Mouse (Mus musculus) skeletal muscle tissue, postnatal 0 days (tissue): Measurements from ENCODE around the gene Cyp2w1. TPM values are rescaled to one million over a fixed set of nuclear protein-coding genes. Genes with fewer than 3 reads are reported as not detected.

Source experiments
- microRNA counts: library from miRNA; unstranded; fragments of <30 nt; microRNA quantifications from one replicate; lab custom pipeline; 2015
- microRNA-seq, 2 experiments: library from miRNA; unstranded; fragments of <30 nt; microRNA quantifications; one replicate each; pipeline ENCODE4; 2016
- polyA plus RNA-seq: library from polyadenylated mRNA; unstranded; fragments of >200 nt; fragmentation: Nextera tagmentation; extraction: Ambion mirVana; gene quantifications from 2 replicates; pipeline ENCODE4 v1.2.1, GENCODE M21; 2015

Gene Cyp2w1
- polyA plus RNA-seq = 0.51 TPM in 1 of 2 replicates, not detected in the other

DNA sequence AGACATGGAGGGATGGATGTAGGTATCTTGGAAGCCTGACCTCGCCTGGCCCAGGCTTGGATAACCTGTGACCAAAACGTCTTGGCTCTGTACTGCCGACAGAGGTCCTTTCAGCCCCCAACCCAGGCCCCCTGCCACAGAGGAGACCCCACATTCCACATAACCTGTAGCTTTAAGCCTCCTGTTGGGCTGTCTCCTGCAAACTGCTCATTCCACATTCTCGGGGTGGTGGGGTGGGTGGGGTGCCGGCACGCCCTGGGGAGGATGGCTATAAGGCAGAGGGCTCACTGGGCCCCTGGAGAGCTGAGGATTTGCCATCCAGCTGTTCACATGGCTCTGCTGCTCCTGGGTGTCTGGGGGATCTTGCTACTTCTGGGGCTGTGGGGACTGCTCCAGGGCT is at the start of gene Cyp2w1:
Cyp2w1 (plus strand) TSS at position 301 of the 400 bp plus-strand sequence.

DNA sequence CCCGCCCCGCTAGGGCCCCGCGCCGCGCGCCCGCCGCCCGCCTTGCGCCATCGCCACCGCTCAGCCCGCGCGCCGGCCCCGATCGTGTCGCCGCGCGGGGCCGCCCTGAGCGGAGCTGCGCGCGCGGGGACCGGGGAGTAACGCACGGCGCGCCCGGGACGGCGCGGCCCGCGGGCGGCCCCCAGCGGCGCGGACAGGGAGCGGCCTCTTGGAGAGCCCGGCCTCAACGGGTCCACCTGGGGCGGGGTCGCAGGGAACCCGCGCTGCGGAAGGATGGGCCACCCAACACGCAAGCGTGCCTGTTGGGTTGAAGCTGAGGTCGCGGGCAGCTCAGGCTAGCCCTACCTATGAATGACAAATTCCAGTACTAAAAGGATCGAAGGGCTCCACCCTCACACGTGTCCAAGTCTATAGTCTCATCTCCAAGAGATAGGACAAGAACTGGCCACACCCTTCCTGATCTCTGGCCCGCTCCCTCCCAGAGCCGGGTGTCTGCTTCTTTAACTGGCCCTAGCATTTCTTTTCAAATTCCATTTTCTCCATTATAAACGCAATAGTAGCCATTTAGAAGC is 26.9 kb upstream of the Cyp2w1 start, which contains the start of gene Adap1:
Adap1 (minus strand) TSS at position 228 of the 572 bp plus-strand sequence.

DNA sequence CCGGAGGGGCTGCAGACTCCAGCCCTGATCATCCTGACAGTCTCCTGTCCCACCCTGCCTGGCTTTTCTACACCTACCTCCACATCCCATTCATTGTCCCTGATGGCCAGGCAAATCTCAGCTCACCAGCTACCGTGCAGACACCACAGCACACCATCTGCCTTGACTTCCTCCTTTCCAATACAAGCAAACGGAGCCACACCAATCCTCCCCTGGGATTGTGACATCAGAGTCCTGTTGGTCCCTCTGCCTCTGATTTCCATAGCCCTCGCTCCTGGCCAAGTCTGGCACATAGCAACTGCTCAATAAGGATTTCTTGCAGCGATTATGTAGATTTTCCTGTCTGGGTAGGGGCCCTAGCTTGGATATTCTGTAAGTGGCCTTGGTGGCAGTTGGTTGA is 1.3 kb upstream of the Cyp2w1 start, which contains the start of gene Cox19:
Cox19 (minus strand) TSS at position 285 of the 400 bp plus-strand sequence.

DNA sequence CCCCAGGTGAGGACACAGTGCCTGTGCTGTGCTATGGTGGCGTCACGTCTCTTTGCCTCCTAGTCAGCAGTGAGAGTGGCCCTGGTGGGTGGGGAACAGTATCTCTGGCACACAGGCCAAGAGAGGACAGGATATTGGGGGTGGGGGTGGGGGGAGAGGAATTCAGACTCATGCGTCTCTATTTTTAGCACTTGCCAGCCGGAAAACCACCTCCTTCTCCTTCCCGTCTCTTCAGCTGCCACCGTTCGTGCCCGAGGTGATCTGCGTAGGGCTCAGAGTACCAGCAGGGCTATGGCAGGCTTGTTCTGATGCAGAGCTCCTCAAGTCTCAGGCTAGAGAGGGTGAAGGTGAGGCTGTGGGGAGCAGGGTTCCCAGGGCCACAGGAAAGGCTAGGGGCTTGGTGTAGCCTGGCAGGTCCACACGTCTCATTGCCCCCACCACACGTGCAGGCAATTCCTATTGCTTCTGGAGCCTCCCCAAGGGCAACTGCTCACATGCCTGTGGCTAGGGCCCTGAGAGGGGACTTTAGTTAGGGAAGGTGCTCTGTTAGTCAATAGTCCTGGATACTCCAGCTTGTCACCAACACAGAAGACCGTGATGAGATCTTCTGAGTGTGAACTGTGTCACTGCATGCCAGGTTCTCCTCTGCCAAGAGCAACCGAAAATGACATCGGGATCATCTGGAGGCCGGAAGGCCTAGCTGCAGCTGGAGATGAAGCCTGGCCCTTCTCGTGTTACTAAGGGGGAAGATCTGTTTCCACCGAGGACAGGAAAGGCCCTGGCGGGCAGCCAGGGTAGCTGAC is 25.3 kb downstream of the Cyp2w1 start, which contains the start of gene Gpr146:
Gpr146 (plus strand) TSS at position 230 of the 803 bp plus-strand sequence.

DNA sequence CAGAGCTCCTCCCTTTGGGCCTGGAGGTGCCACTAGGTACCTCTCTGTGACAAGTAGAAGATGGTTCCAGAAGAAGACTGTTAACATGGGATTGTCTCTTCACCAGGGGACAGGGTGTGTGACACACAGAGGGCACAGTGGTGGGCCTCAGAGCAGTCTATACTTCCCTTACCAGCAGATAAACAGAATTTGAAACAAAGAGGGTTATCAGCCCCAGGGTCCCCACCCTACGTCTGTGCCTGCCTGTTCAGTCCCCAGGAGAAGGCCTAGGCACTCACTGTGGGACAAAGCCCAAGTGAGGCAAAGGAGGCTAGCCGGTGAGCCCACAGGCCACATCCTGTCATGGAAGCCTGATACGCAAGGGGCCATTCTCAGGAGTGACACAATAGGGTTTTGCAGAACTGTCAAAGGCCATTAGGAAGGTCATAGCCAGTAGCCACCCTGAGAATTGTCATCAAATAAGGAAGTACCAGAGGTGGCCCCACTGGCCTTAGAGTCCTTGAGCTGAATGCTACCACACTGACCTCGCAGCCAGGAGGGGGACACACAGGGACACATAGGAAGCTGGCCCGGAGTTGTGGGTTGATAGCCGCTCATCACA is 52.5 kb downstream of the Cyp2w1 start, which contains the start of gene C130050O18Rik:
C130050O18Rik (plus strand) TSS at position 480 of the 601 bp plus-strand sequence.

MicroRNAs within 50 kb of the gene (microRNA counts, 519-probe panel; counts per million panel counts)
- 296 counts per million, percentile 58 among the panel's probes with 10 or more counts for microRNA mmu-miR-339-3p (lab: Ali Mortazavi, UCI)
- 296 counts per million, percentile 58 among the panel's probes with 10 or more counts for microRNA mmu-miR-339-5p (lab: Ali Mortazavi, UCI)

Small RNA genes within 50 kb of the gene (microRNA-seq; reads per million reads assigned to microRNA genes)
- 224 to 330 reads per million in 2 experiments for gene Mir339

Other genes with a start within 250 kb of the Cyp2w1 start
- 4.1 and 4.3 TPM in 2 replicates for gene Prkar1b, start 202.6 kb upstream of the Cyp2w1 start, polyA plus RNA-seq
- gene Dnaaf5, start 202.4 kb upstream of the Cyp2w1 start, polyA plus RNA-seq = 2.9 and 3.5 TPM in 2 replicates
- 28.4 and 29.5 TPM in 2 replicates for gene Sun1, start 152.0 kb upstream of the Cyp2w1 start, polyA plus RNA-seq
- 204 and 205 TPM in 2 replicates for gene Get4, start 100.3 kb upstream of the Cyp2w1 start, polyA plus RNA-seq
- 2.1 and 3.8 TPM in 2 replicates for gene Adap1, start 27.0 kb upstream of the Cyp2w1 start, polyA plus RNA-seq
- gene Cox19, start 1.2 kb upstream of the Cyp2w1 start, polyA plus RNA-seq = 73.7 and 79.2 TPM in 2 replicates
- 10.5 and 11.6 TPM in 2 replicates for gene Gpr146, start 25.1 kb downstream of the Cyp2w1 start, polyA plus RNA-seq
- 0.44 and 0.77 TPM in 2 replicates for gene C130050O18Rik, start 52.7 kb downstream of the Cyp2w1 start, polyA plus RNA-seq
- gene Gper1, start 70.5 kb downstream of the Cyp2w1 start, polyA plus RNA-seq = 3.5 and 3.6 TPM in 2 replicates
- gene 3110082I17Rik, start 107.9 kb downstream of the Cyp2w1 start, polyA plus RNA-seq = 10.4 and 10.6 TPM in 2 replicates
- 4.1 and 4.8 TPM in 2 replicates for gene Zfand2a, start 131.9 kb downstream of the Cyp2w1 start, polyA plus RNA-seq
- gene Uncx, start 190.9 kb downstream of the Cyp2w1 start, polyA plus RNA-seq = not detected in 2 replicates